19 mouse cellular contexts compared by ENCODE assay signal in the genomic region with DNA sequence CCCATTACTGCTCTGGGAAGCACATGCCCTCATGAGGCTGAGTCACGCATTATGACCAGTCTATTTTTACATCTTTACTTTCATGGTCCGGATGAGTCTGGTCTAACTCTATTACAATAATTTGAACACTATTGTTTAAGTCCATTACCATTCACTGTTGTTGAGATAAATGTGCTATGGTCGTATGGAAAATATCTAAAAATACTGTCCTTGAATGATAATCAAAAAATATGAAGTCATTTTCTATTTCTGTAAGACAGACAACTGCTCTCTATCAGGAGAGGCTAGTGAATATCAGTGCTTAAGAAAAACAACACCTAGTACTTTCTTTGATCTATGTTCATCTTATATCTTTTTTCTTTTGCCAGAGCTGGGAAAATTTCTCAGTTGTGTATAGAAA.
DNase-seq lines count a peak whose midpoint lies in the region; ATAC-seq and TF ChIP-seq lines count a peak whose summit lies in the region.
"Had no signal": no experiment of that assay in that cellular context is flagged by ENCODE, and none has a peak within 500 bp of the region (broad histone marks: within the 10 kb centered on the region; RNA-seq: fewer than 3 reads in every experiment).

No protein-coding gene starts in this region.

- no peak overlapping the region for H3K9ac ChIP-seq in CH12.LX (ENCODE audit: insufficient read depth, low read depth)
- no peak overlapping the region for H3K9ac ChIP-seq in forebrain, embryonic 14.5 days (ENCODE audit: low read length)
- H3K9ac ChIP-seq: embryonic facial prominence, embryonic 12.5 days; forebrain, embryonic 13.5 days had no signal

- no peak for ATAC-seq in forebrain, embryonic 14.5 days
- ATAC-seq: CD4-positive, CD25-positive, alpha-beta regulatory T cell, adult 4 months; forebrain, embryonic 13.5 days; forebrain, embryonic 16.5 days had no signal

- dilution Hi-C loops in CH12.LX (cut with MboI; ENCODE audit: extremely low pct_ligation_motif_present, extremely low pct_unique_long_range_greater_than_20kb, low sequenced_read_pairs): no loop called here

- no peak for TF ChIP-seq EP300 in CH12.LX (IDR thresholded peaks at IDR 0.05; ENCODE audit: low read length)

- no peak overlapping the region for H3K27ac ChIP-seq in CH12.LX (ENCODE audit: insufficient read depth, low read depth)
- no peak overlapping the region for H3K27ac ChIP-seq in forebrain, embryonic 14.5 days (ENCODE audit: low read depth, low read length)
- H3K27ac ChIP-seq: embryonic facial prominence, embryonic 10.5 days; embryonic facial prominence, embryonic 12.5 days; forebrain, embryonic 13.5 days had no signal

- H3K4me1 ChIP-seq in CH12.LX (ENCODE audit: control insufficient read depth in 1 of 2, insufficient read depth in 2 of 2): peaks cover 0 to 7% of the 10 kb centered on the region in 2 experiments; a peak in 1 of 4 replicates
- no peaks in the 10 kb centered on the region for H3K4me1 ChIP-seq in forebrain, embryonic 14.5 days (ENCODE audit: control insufficient read depth, insufficient read depth, low read length)
- H3K4me1 ChIP-seq: embryonic facial prominence, embryonic 10.5 days; embryonic facial prominence, embryonic 12.5 days; forebrain, embryonic 13.5 days had no signal

- no peak overlapping the region for H3K4me2 ChIP-seq in CH12.LX (ENCODE audit: insufficient read depth, low read depth, poor library complexity, severe bottlenecking)
- no peak overlapping the region for H3K4me2 ChIP-seq in forebrain, embryonic 14.5 days (ENCODE audit: low read length)
- H3K4me2 ChIP-seq: embryonic facial prominence, embryonic 12.5 days; forebrain, embryonic 13.5 days had no signal

- H3K4me3 ChIP-seq in CH12.LX (replicated peaks in 1 of 3; ENCODE audit: low read depth in 2 of 3, low read length in 2 of 3, poor library complexity in 1 of 3): no peak overlapping the region
- no peak overlapping the region for H3K4me3 ChIP-seq in forebrain, embryonic 14.5 days (ENCODE audit: low read depth, low read length)
- H3K4me3 ChIP-seq: embryonic facial prominence, embryonic 10.5 days; embryonic facial prominence, embryonic 12.5 days; forebrain, embryonic 13.5 days had no signal

- WGBS in forebrain, embryonic 14.5 days: 90% methylated on average over 3 of the region's 3 CpGs

- no peak for TF ChIP-seq RAD21 in CH12.LX (IDR thresholded peaks at IDR 0.05; ENCODE audit: low read depth, low read length)

- TF ChIP-seq POLR2A in CH12.LX (IDR thresholded peaks at IDR 0.05; ENCODE audit: low read depth, low read length): no peak

- H3K9me3 ChIP-seq in CH12.LX (replicated peaks; ENCODE audit: low read length): no peaks in the 10 kb centered on the region
- no peaks in the 10 kb centered on the region for H3K9me3 ChIP-seq in forebrain, embryonic 14.5 days (replicated peaks; ENCODE audit: control insufficient read depth, low read length)
- H3K9me3 ChIP-seq: embryonic facial prominence, embryonic 10.5 days; embryonic facial prominence, embryonic 12.5 days; forebrain, embryonic 13.5 days had no signal

- DNase-seq in adrenal gland, adult (ENCODE audit: inconsistent age in 2 of 2, low spot score in 1 of 2): peak; percentile 5 to 25
- no peak for DNase-seq in adrenal gland, postnatal 36 days
- DNase-seq in CH12.LX (ENCODE audit: extremely low read depth) (no peak), NIH3T3 (ENCODE audit: low read depth) (peak; percentile 51)
- no peak for DNase-seq in forebrain, embryonic 14.5 days (ENCODE audit: low spot score)
- DNase-seq in ovary, postnatal 14 days (ENCODE audit: low spot score): no peak
- DNase-seq: adrenal gland, adult 8-10 months; adrenal gland, postnatal 14 days; B cell, adult 2 months; cerebellum, adult 11-12 months; cerebellum, adult 2 months; cerebellum, adult 9-10 months; cerebellum, postnatal 10 days; cerebellum, postnatal 25 days had no signal

- H3K27me3 ChIP-seq in CH12.LX (replicated peaks): no peaks in the 10 kb centered on the region
- no peaks in the 10 kb centered on the region for H3K27me3 ChIP-seq in forebrain, embryonic 14.5 days (replicated peaks; ENCODE audit: control insufficient read depth, insufficient read depth, low read length)
- H3K27me3 ChIP-seq: embryonic facial prominence, embryonic 12.5 days; forebrain, embryonic 13.5 days had no signal

- in situ Hi-C loops in CH12.LX (cut with MboI; ENCODE audit: low pct_ligation_motif_present, low pct_unique_long_range_greater_than_20kb, low sequenced_read_pairs): no loop called here

- no peaks in the 10 kb centered on the region for H3K36me3 ChIP-seq in CH12.LX (replicated peaks in 1 of 2; ENCODE audit: control insufficient read depth in 1 of 2, insufficient read depth in 1 of 2, low read length in 1 of 2)
- no peaks in the 10 kb centered on the region for H3K36me3 ChIP-seq in forebrain, embryonic 14.5 days (ENCODE audit: control insufficient read depth, insufficient read depth, low read length)
- H3K36me3 ChIP-seq: embryonic facial prominence, embryonic 10.5 days; embryonic facial prominence, embryonic 12.5 days had no signal

- H3K79me2 ChIP-seq in CH12.LX (replicated peaks; ENCODE audit: control insufficient read depth, extremely low read depth, insufficient read depth, poor library complexity, severe bottlenecking): no peaks in the 10 kb centered on the region

- no peak for TF ChIP-seq CTCF in CH12.LX (conservative IDR thresholded peaks at IDR 0.05 in 1 of 2, IDR thresholded peaks at IDR 0.05 in 1 of 2; ENCODE audit: low read depth in 2 of 2, low read length in 2 of 2)

TF ChIP-seq in CH12.LX, 34 proteins besides CTCF, POLR2A, EP300 and RAD21:
- TF ChIP-seq JUND (conservative IDR thresholded peaks at IDR 0.05; ENCODE audit: low read depth, low read length) (peak; percentile 61), BHLHE40 (IDR thresholded peaks at IDR 0.05; ENCODE audit: low read depth, low read length) (peak; percentile 33; the same call in 1 of the 2 replicates), MEF2A (IDR thresholded peaks at IDR 0.05; ENCODE audit: borderline replicate concordance, low read depth, low read length) (peak; percentile 92), JUN (IDR thresholded peaks at IDR 0.05; ENCODE audit: insufficient read depth, low read depth, low read length) (peak; percentile 56), MYC (IDR thresholded peaks at IDR 0.05; ENCODE audit: low read depth, low read length) (no peak), RCOR1 (conservative IDR thresholded peaks at IDR 0.05; ENCODE audit: low read depth, low read length) (no peak)

Comparison
In these comparisons a context has a peak if more than half of its experiments do, and no peak if none do; other contexts are left out.
1. DNase-seq: peak in adrenal gland, adult (2 of 2) and NIH3T3 (single experiment); none in adrenal gland, postnatal 36 days (0 of 2), CH12.LX (single experiment), forebrain, embryonic 14.5 days (single experiment) and ovary, postnatal 14 days (single experiment).